Mouse (Mus musculus) brain, embryonic 14.5 days (tissue): ENCODE data around the gene Mmp7. TPM values are rescaled to one million over a fixed set of nuclear protein-coding genes. Genes with fewer than 3 reads are reported as not detected.

Source experiments
- DNase-seq: peaks from one replicate; pipeline ENCODE4 v3.0.0-alpha.2; 2011; ENCODE audit warnings: low read depth
- CTCF ChIP-seq: fragments of 200-500 bp; IDR thresholded peaks from 2 replicates; pipeline ENCODE4 v1.5.1; 2012; ENCODE audit warnings: inconsistent platforms, mild to moderate bottlenecking, moderate library complexity, borderline replicate concordance; ENCODE audit not compliant: insufficient read depth, insufficient read length; ENCODE audit errors: extremely low read depth
- POLR2A ChIP-seq: fragments of 200-500 bp; IDR thresholded peaks from 2 replicates; pipeline ENCODE4 v1.6.1; 2012; ENCODE audit warnings: mild to moderate bottlenecking, inconsistent platforms, borderline replicate concordance; ENCODE audit not compliant: poor library complexity, insufficient read depth, insufficient read length, severe bottlenecking; ENCODE audit errors: extremely low read depth
- polyA plus RNA-seq: library from polyadenylated mRNA; depleted of rRNA; stranded (reverse); fragments of >200 nt; gene quantifications from 2 replicates; pipeline ENCODE4 v1.2.3, GENCODE M21; 2012; rRNA removed

Gene Mmp7
- polyA plus RNA-seq, result not detected in 2 replicates

DNA sequence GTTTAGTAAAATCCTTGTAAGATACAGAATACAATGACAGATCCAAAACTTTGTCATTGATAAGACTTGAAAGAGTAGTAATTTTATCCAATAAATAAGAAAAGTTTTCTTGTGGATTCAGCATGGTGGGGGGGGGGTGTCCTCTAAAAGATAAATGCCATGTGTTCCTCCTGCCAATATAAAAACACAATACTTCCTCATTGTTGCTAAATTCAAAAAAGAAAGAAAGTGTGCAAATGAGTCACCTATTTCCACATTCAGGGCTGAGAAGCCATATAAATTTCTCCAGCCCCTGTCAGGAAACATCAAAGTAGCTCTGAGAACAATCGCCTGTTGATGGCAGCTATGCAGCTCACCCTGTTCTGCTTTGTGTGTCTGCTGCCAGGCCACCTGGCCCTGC is at the start of gene Mmp7:
Gene Mmp7 (plus strand): TSS at position 301 of the 400 bp plus-strand sequence.
- TF ChIP-seq CTCF, result no peak
- TF ChIP-seq POLR2A, result no peak
- no peak for DNase-seq

DNA sequence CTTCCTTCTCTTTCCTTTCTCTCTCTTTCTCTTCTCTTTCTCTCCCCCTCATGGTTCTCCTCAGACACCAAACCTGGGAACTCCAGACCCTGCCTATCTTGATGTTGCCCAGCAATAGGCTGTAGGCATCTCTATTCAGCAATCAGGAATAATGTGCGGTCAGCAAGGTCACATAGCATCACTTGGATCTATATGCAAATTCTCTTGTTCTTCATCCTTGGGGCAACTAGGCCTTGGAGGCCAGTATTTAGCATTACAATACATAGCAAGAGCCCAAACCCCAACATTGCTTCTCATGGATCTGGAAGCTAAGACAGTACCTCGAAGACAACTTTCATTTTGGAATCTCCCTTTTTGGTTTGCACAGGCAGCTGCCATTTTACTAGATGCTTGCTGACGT is 44.0 kb upstream of the Mmp7 start:
- TF ChIP-seq CTCF (no peak), POLR2A (no peak)
- no peak for DNase-seq

DNA sequence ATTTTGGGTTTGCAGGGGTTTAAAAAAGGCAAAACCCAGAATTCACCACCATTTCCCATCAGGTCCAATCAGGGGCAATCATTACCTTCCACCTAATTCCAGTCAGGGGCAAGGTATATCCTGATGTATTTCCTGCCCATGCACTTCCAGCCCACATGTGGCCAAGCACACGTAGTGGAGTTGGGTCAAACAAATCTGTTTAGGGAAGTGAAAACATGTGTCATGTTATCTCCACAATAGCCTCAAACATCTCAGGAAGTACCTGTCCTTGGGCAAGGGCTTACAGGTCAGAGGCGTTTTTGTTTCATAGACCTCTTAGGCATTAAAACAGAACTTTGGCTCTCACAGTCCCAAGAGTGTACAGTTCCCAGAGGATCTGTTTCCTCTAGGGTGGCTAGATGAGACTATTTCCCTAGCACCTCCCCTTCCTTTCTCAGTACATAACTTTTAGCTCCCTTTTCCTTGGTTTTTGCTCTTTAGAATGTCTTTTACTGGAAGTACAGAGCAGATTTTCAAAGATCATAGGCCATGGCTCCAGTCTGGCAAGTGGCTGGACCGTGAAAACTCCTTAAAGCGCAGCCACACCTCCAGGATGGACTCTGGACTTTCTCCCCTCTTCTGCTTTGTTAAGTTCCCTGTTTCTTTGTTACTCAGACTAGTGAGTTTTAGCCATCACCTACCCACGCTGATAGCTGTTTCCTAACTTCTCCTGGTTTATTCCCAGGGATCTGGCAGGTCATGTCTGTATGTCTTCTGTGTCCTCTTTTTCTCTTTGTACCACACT is 41.3 kb upstream of the Mmp7 start:
- no peak for TF ChIP-seq CTCF
- TF ChIP-seq POLR2A, result no peak
- DNase-seq, result no peak

DNA sequence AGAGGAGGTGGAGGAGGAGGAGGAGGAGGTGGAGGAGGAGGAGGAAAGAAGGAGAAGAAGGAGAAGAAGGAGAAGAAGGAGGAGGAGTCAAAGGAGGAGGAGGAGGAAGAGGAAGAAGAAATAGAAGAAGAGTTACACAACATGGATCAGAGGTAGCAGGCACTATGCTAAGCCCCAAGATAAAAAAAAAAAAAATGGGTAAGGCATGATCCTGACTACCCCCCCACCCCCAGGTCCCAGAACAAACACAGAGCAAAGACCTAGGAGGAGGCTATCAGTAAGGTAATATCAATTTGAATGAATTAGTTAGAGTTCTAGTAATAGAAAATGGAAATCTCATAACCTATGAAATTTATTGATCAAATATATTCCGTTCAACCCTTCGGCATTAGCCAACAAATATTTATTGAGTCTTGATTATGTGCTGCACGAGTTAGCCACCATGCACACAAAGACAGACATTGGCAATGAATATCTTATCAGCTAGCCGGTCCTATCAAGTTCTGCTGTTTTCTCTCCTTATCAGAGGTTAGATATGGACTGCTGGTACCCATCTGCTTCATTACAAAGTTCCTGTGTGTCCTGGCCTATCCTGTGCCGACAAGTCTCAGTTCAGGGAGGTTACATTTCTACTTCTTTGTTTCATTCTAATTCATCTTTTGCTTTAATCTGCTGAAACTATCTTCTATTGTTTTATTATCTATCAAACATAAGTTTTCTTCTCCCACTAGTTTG is 39.4 kb upstream of the Mmp7 start:
- no peak for DNase-seq
- no peak for TF ChIP-seq CTCF
- no peak for TF ChIP-seq POLR2A

DNA sequence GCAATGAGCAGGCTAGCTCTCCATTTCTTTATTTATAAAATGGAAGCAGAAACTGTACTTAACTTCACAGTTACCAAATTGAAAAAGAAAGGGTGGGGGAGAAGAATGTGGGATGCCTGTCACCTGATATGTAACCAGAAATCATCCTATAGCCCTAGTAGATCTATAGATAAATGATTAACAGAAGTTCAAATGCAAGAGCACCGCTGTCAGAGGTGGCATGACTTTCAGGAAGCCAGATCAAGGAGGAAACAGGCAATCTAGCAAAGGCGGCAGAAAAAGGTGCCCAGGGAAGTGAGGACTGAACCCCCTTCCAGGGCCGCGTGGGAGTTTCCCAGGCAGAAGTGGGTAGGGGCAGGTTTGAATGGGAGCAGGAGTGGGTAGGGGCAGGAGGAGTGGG is 33.9 kb upstream of the Mmp7 start:
- no peak for DNase-seq

DNA sequence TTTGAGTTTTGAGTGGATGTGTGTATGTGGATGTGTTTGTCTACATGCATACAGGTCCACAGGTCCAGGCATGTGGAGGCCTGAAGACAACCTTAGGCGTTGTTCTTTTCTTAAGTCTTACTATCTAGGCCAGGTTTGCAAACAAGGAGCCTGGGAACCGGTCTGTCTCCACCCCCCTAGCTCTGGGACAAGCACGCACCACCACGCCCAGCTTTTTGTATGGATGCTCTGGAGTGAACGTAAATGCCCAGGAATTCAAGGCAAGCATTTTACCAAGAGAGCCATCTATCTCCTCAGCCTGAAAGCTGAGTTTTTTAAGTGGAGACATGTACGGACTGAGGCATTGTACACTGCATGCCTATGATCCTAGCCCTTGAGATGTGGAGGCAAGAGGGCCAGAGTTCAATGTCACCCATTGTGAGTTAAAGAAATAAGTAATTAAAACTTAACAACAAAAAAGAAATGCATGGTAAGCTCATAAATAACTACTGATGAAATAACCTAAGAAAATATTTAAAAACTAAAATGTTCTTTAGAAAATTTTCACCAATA is 32.3 kb upstream of the Mmp7 start:
- no peak for TF ChIP-seq POLR2A
- no peak for TF ChIP-seq CTCF
- no peak for DNase-seq

More for the DNA sequence above, 33.9 kb upstream of the Mmp7 start:
- TF ChIP-seq CTCF (no peak), POLR2A (no peak)

DNA sequence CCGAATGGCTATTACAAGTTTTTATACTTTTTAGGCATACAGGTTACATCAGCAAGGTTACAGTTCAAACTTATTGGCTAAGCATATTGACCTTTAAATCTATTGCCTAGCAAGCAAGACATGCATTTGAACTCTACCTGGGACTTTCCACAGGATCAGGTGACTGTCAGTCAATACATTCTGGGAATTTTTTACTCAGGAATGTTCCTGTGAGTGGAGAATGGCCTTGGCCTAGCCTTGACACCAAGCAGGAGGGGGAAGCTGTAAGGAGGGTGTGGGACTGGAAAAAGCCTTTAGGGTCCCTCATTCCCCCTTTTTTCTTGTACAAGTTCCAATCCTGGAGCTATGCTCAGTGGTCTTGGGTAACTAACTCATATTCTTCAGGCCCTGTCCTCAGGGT is 30.5 kb upstream of the Mmp7 start:
- TF ChIP-seq POLR2A (no peak), CTCF (no peak)
- no peak for DNase-seq

DNA sequence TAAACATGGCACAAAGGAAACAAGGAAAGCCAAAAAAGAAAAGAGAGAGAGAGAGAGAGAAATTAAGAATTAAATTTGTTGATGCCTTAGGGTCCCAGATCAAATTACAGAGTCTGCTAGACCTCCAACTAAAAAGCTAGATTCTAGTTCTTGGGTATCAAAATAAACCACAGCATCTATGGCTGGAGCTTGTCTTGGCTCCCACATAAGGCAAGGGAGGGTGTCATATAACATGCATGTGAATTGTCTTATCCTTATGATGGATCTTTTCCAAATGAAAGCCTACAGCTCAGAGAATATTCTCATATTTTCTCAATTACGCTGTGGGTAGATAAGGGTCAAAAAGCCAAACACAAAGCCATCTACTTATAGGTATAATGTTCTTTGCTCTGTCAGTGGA is 22.2 kb upstream of the Mmp7 start:
- DNase-seq, result no peak
- TF ChIP-seq POLR2A (no peak), CTCF (no peak)

DNA sequence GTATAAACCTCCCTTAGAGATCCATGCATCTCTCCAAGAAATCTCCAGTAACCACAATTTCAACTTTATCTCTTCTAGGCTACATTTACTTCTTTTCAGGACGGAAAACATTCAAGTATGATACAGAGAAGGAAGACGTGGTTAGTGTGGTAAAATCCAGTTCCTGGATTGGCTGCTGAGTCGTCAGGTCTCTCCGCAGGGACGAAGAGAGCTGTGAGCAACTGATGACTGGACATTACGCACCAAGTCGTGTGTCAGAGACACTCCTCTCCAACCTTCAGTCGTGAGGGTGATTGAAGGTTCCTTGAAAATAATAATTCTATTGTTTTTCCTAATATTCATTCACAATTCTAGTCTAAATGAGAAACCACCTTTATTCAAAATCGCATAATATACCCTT is 18.9 kb upstream of the Mmp7 start:
- DNase-seq, result no peak
- TF ChIP-seq POLR2A (no peak), CTCF (no peak)

DNA sequence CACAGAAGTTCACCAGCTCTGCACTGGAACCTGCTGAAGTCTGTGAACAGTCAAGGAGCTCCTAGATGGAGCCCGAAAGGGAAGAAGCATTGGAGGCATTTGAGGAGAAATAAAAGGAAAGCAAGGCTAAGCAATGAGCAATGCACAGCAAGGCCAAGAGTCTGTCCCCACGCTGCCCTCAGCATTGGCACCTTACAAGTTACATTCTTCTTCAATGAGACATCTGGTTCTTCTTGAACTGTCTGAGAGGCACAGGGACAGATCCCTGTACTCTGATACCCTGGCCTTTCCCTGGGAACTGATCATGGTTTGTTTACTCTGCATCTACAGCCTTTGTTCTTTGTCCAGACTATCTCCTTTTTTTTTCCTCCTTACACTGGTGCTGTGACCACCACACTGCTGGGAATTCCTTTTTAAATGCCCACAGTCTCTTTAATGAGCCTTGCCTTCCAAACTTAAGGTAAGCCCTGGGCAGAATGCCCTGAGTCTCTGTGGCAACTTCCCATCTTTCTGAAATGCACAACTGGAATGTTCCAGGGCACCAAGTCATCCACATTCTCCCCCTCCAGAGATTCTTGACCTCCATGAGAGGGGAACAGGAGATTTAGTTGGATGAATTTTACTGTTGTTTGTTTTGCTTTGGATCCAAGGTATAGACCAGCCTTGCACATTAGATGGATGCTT is 13.6 kb upstream of the Mmp7 start:
- DNase-seq, result no peak
- TF ChIP-seq POLR2A, result no peak
- TF ChIP-seq CTCF, result no peak

DNA sequence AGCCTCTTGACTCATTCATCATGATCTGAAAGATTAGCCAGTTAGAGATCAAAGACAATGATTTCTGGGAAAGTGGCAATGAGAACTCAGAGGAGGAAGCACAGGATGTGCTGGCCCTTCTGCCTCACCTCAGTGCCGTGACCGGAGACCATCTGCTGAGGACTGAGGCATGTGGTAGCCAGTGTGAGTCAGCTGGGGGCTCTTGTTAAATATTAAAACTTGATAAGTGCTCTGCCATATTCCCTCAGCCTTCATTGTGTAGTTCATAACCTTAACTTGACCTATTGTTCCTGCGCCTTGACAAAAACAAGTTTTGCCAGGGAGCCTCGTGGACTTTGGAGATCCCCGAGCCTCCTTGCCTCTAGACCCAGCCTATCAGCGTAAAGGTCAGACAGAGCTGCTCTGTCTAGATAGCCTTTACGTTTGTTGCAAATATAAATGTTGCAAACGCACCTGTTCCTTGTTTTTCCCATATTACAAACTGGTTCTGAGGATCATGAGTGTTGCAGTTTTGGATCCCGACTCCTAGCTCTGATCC is 9.7 kb upstream of the Mmp7 start:
- TF ChIP-seq POLR2A, result no peak
- no peak for TF ChIP-seq CTCF
- DNase-seq, result no peak

DNA sequence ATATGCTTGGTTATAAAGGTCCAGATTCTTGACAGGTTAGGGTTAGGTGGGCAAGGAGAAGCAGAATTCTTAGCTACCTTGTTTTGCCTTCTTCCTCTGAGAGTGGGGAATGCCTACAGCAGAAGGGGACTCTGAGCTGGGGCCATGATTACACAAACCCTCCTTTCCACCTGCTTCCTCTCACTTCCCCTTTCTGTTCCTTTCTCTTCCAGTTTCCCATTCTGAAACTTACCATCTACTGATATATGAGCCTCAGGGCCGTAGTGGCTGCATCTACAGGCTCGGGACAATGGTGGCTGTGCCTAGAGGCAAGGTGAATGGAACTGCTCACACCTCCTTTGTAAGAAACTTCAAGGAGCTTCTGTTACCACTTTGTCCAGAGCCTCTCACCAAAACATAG is 5.9 kb upstream of the Mmp7 start:
- no peak for DNase-seq
- TF ChIP-seq CTCF (no peak), POLR2A (no peak)

DNA sequence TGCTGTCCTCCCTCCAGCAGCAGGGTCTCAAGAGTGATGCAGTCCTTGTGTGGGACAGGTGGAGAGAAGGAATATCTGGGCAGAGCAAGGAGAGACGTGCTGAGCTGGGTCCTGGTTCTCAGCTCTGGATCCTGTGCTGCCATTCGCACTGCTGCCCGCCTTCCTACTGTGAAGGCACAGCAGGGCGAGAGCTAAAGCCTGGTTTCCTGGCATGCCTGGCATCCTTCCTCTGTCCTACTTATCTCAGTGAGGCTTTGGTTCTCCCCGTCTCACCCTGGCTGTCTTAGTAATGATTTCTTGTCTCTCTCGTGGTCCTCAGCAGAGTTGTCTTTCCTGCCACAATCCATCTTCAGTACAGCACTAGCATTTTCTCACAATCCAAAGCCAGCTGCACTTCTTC is 2.1 kb upstream of the Mmp7 start:
- DNase-seq, result no peak
- TF ChIP-seq CTCF (no peak), POLR2A (no peak)
